Mouse (Mus musculus) CH12.LX (cell line): ENCODE results near the gene Prkg1. TPM values are rescaled to one million over a fixed set of nuclear protein-coding genes. Genes with fewer than 3 reads are reported as not detected.

Experiments used
- DNase-seq: peaks from one replicate; pipeline ENCODE4 v3.0.0-alpha.2; 2013; ENCODE audit errors: extremely low read depth
- H3K27ac ChIP-seq: 2 replicates; pipeline ENCODE4 v1.5.1; 2012; ENCODE audit warnings: low read depth, mild to moderate bottlenecking, control low read depth, moderate library complexity; ENCODE audit not compliant: insufficient read depth
- H3K27me3 ChIP-seq: replicated peaks from 2 replicates; pipeline ENCODE3; 2012; ENCODE audit warnings: inconsistent platforms
- H3K36me3 ChIP-seq, 2 experiments: replicated peaks in 1 of 2; 2 replicates each; pipeline versions ENCODE3 to v1.6.1; 2012; ENCODE audit warnings: inconsistent platforms in 1 of 2, low read length in 1 of 2, mild to moderate bottlenecking in 1 of 2, mixed read lengths in 1 of 2, moderate library complexity in 1 of 2; ENCODE audit not compliant: control insufficient read depth in 1 of 2, insufficient read depth in 1 of 2
- H3K4me1 ChIP-seq, 2 experiments: 2 replicates each; pipeline ENCODE4 v1.6.1; 2012; ENCODE audit warnings: inconsistent platforms in 1 of 2, moderate library complexity in 1 of 2; ENCODE audit not compliant: insufficient read depth in 2 of 2, control insufficient read depth in 1 of 2
- H3K4me2 ChIP-seq: 2 replicates; pipeline ENCODE4 v1.6.1; 2012; ENCODE audit warnings: low read depth, mild to moderate bottlenecking, control low read depth; ENCODE audit not compliant: poor library complexity, insufficient read depth, severe bottlenecking
- H3K4me3 ChIP-seq, 3 experiments: fragments of 150-350 bp in 1 of 3; sonication (generic) in 1 of 3; replicated peaks in 1 of 3; 2 replicates each; pipeline versions ENCODE3 to v1.5.1; 2011 to 2012; ENCODE audit warnings: low read depth in 2 of 3, low read length in 2 of 3, mild to moderate bottlenecking in 2 of 3, moderate library complexity in 2 of 3, control low read depth in 1 of 3, improper control_type of control experiment in 1 of 3, inconsistent platforms in 1 of 3, mixed read lengths in 1 of 3; ENCODE audit not compliant: poor library complexity in 1 of 3
- H3K79me2 ChIP-seq: replicated peaks from 2 replicates; pipeline ENCODE4 v1.6.1; 2012; ENCODE audit warnings: mild to moderate bottlenecking, moderate library complexity; ENCODE audit not compliant: control insufficient read depth, poor library complexity, insufficient read depth, severe bottlenecking; ENCODE audit errors: extremely low read depth
- H3K9ac ChIP-seq: 2 replicates; pipeline ENCODE4 v1.6.1; 2012; ENCODE audit warnings: low read depth, mild to moderate bottlenecking, control low read depth, moderate library complexity; ENCODE audit not compliant: insufficient read depth
- H3K9me3 ChIP-seq: replicated peaks from 2 replicates; pipeline ENCODE3; 2012; ENCODE audit warnings: low read length, inconsistent platforms, mixed read lengths
- CHD1 ChIP-seq: IDR thresholded peaks from 2 replicates; pipeline ENCODE4 v1.6.1; 2012; ENCODE audit warnings: low read depth, low read length, improper control_type of control experiment, inconsistent platforms
- CTCF ChIP-seq, 2 experiments: IDR thresholded peaks in 1 of 2; conservative IDR thresholded peaks in 1 of 2; 2 replicates each; pipeline ENCODE4 v1.5.1; 2011 to 2012; ENCODE audit warnings: low read depth in 2 of 2, low read length in 2 of 2, improper control_type of control experiment in 1 of 2, inconsistent platforms in 1 of 2, mild to moderate bottlenecking in 1 of 2, moderate library complexity in 1 of 2
- ELF1 ChIP-seq: IDR thresholded peaks from 2 replicates; pipeline ENCODE4 v1.6.1; 2014; ENCODE audit warnings: low read depth, mild to moderate bottlenecking, inconsistent platforms, low read length, improper control_type of control experiment
- ETS1 ChIP-seq: conservative IDR thresholded peaks from 2 replicates; pipeline ENCODE4 v1.6.1; 2012; ENCODE audit warnings: low read depth, mild to moderate bottlenecking, inconsistent platforms, low read length, improper control_type of control experiment, moderate library complexity
- GABPA ChIP-seq: IDR thresholded peaks from 2 replicates; pipeline ENCODE4 v1.6.1; 2012; ENCODE audit warnings: low read depth, low read length, improper control_type of control experiment, inconsistent platforms; ENCODE audit not compliant: insufficient replicate concordance
- HCFC1 ChIP-seq: IDR thresholded peaks from 2 replicates; pipeline ENCODE4 v1.6.1; 2012; ENCODE audit warnings: low read depth, mild to moderate bottlenecking, inconsistent platforms, low read length, improper control_type of control experiment
- IRF4 ChIP-seq: IDR thresholded peaks from 2 replicates; pipeline ENCODE4 v1.6.1; 2014; ENCODE audit warnings: low read depth, mild to moderate bottlenecking, inconsistent platforms, low read length, improper control_type of control experiment
- JUN ChIP-seq: IDR thresholded peaks from 2 replicates; pipeline ENCODE4 v1.6.1; 2011; ENCODE audit warnings: low read depth, mild to moderate bottlenecking, low read length, improper control_type of control experiment, moderate library complexity; ENCODE audit not compliant: insufficient read depth
- JUND ChIP-seq: conservative IDR thresholded peaks from 2 replicates; pipeline ENCODE4 v1.6.1; 2011; ENCODE audit warnings: low read depth, low read length, improper control_type of control experiment
- MAFK ChIP-seq: IDR thresholded peaks from 2 replicates; pipeline ENCODE4 v1.6.1; 2011; ENCODE audit warnings: low read length, improper control_type of control experiment; ENCODE audit not compliant: insufficient replicate concordance
- MAX ChIP-seq: IDR thresholded peaks from 2 replicates; pipeline ENCODE4 v1.6.1; 2011; ENCODE audit warnings: low read length, improper control_type of control experiment
- MAZ ChIP-seq: IDR thresholded peaks from 2 replicates; pipeline ENCODE4 v1.6.1; 2012; ENCODE audit warnings: low read depth, mild to moderate bottlenecking, inconsistent platforms, low read length, improper control_type of control experiment, moderate library complexity
- MXI1 ChIP-seq: IDR thresholded peaks from 2 replicates; pipeline ENCODE4 v1.6.1; 2011; ENCODE audit warnings: mild to moderate bottlenecking, low read depth, low read length, improper control_type of control experiment
- PAX5 ChIP-seq: IDR thresholded peaks from 2 replicates; pipeline ENCODE4 v1.6.1; 2012; ENCODE audit warnings: low read length, inconsistent platforms, mixed read lengths
- RAD21 ChIP-seq: IDR thresholded peaks from 2 replicates; pipeline ENCODE4 v1.6.1; 2011; ENCODE audit warnings: low read depth, mild to moderate bottlenecking, low read length, improper control_type of control experiment, moderate library complexity
- RCOR1 ChIP-seq: conservative IDR thresholded peaks from 2 replicates; pipeline ENCODE4 v1.6.1; 2012; ENCODE audit warnings: low read depth, mild to moderate bottlenecking, inconsistent platforms, low read length, improper control_type of control experiment
- SIN3A ChIP-seq: IDR thresholded peaks from 2 replicates; pipeline ENCODE4 v1.6.1; 2012; ENCODE audit warnings: low read length, improper control_type of control experiment, inconsistent platforms
- SMC3 ChIP-seq: IDR thresholded peaks from 2 replicates; pipeline ENCODE4 v1.6.1; 2011; ENCODE audit warnings: low read depth, low read length, improper control_type of control experiment
- TBP ChIP-seq: conservative IDR thresholded peaks from 2 replicates; pipeline ENCODE4 v1.6.1; 2011; ENCODE audit warnings: low read depth, low read length, improper control_type of control experiment
- TCF12 ChIP-seq: IDR thresholded peaks from 2 replicates; pipeline ENCODE4 v1.6.1; 2014; ENCODE audit warnings: low read depth, mild to moderate bottlenecking, inconsistent platforms, low read length, improper control_type of control experiment
- UBTF ChIP-seq: IDR thresholded peaks from 2 replicates; pipeline ENCODE4 v1.6.1; 2012; ENCODE audit warnings: low read depth, mild to moderate bottlenecking, inconsistent platforms, low read length, improper control_type of control experiment, moderate library complexity
- USF2 ChIP-seq: conservative IDR thresholded peaks from 2 replicates; pipeline ENCODE4 v1.6.1; 2011; ENCODE audit warnings: low read depth, low read length, improper control_type of control experiment
- ZKSCAN1 ChIP-seq: IDR thresholded peaks from 2 replicates; pipeline ENCODE4 v1.6.1; 2012; ENCODE audit warnings: low read depth, inconsistent platforms, low read length, improper control_type of control experiment, borderline replicate concordance
- ZMIZ1 ChIP-seq: IDR thresholded peaks from 2 replicates; pipeline ENCODE4 v1.6.1; 2012; ENCODE audit warnings: low read depth, mild to moderate bottlenecking, inconsistent platforms, low read length, improper control_type of control experiment
- dilution Hi-C: fragments of 300-500 bp; cut with MboI; formaldehyde crosslinking; loops from 2 replicates; pipeline ENCODE4 v1.14.3; 2020; ENCODE audit warnings: low sequenced_read_pairs; ENCODE audit not compliant: extremely low pct_unique_long_range_greater_than_20kb, extremely low pct_ligation_motif_present
- in situ Hi-C: fragments of 300-500 bp; cut with MboI; formaldehyde crosslinking; loops from 3 replicates; pipeline ENCODE4 v1.14.3; 2019; ENCODE audit warnings: low sequenced_read_pairs, low pct_ligation_motif_present, low pct_unique_long_range_greater_than_20kb, mixed read lengths
- polyA plus RNA-seq: library from polyadenylated mRNA; unstranded; fragments of >175 nt; gene quantifications from 2 replicates; pipeline ENCODE4 v1.2.1, GENCODE M21; 2012; ENCODE audit warnings: low read depth; ENCODE audit not compliant: insufficient read length
- total RNA-seq, 2 experiments: library from RNA; depleted of rRNA; stranded (reverse); fragments of 300-350 nt in 1 of 2; fragments of >200 nt in 1 of 2; gene quantifications; 2 replicates each; pipeline ENCODE4 v1.2.3; 2012 to 2014

The Prkg1 gene
- total and polyA plus RNA-seq, 3 experiments = not detected

DNA sequence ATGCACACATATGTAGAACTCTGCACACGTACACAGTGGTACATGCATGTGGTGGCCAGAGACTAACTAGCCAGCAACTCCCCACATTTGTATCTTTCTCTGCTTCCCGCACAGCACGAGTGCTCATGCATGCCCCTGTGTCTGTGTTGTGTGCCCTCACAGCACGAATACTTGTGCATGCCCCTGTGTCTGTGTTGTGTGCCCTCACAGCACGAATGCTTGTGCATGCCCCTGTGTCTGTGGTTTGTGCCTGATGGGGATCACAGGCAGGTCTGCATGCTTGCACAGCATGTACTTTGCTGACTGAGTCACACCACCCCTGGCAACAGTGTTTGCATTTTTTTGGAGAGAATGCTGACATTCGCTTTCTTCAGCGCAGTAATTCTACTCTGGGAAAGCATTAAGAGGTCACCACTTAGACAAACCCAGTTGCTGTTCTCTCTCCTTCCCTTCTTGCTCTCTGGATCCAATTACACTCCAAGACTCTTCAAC lies 233.5 kb downstream of the Prkg1 start:
- no peaks in the 10 kb centered on the region for H3K36me3 ChIP-seq
- H3K9ac ChIP-seq = no peak overlapping the region
- in situ Hi-C loops = no loop called here
- H3K4me2 ChIP-seq = no peak overlapping the region
- no peak for DNase-seq
- TF ChIP-seq RCOR1 (no peak), PAX5 (no peak), USF2 (no peak), ZMIZ1 (no peak), IRF4 (no peak), JUND (no peak), CTCF (conservative IDR thresholded peaks at IDR 0.05 in 1 of 2, IDR thresholded peaks at IDR 0.05 in 1 of 2; ENCODE audit: low read depth in 2 of 2, low read length in 2 of 2) (no peak), MAX (no peak), SMC3 (no peak), RAD21 (no peak)
- TF ChIP-seq, all 38 proteins: peak for 0
- Histone ChIP-seq H3K9me3 (no peaks in the 10 kb centered on the region), H3K4me3 (no peak overlapping the region), H3K27ac (no peak overlapping the region), H3K4me1 (peaks cover 5 to 15% of the 10 kb centered on the region in 2 experiments; a peak in 3 of 4 replicates), H3K27me3 (no peaks in the 10 kb centered on the region), H3K79me2 (no peaks in the 10 kb centered on the region)
- dilution Hi-C loops = no loop called here

DNA sequence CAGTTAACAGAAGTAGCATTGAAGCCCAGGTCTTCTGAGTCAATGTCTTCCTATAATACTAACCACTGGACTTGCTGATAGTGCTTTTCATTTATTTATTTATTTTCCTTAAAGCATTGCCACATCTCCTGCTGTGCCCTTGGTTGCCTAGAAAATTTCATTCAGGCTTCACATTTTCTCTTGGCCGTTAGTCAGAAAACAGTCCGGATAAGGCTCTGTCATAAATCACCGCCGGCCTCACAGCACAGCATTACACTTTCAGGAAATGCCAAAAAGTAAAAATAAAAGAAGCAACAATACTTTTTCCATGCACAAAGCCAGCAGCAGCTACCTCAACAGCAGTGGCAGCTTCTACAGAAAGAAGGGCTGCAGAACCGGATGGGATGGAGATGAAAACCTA lies 234.2 kb downstream of the Prkg1 start:
- no peak overlapping the region for H3K27ac ChIP-seq
- in situ Hi-C loops = no loop called here
- no peak for DNase-seq
- H3K27me3 ChIP-seq = no peaks in the 10 kb centered on the region
- H3K4me2 ChIP-seq = no peak overlapping the region
- H3K9me3 ChIP-seq = no peaks in the 10 kb centered on the region
- no peaks in the 10 kb centered on the region for H3K79me2 ChIP-seq
- H3K9ac ChIP-seq = no peak overlapping the region
- H3K4me3 ChIP-seq = no peak overlapping the region
- dilution Hi-C loops = no loop called here
- TF ChIP-seq USF2 (no peak), GABPA (no peak), TBP (no peak), IRF4 (no peak), MXI1 (no peak), CTCF (conservative IDR thresholded peaks at IDR 0.05 in 1 of 2, IDR thresholded peaks at IDR 0.05 in 1 of 2; ENCODE audit: low read depth in 2 of 2, low read length in 2 of 2) (no peak), SIN3A (no peak), MAFK (no peak), CHD1 (no peak), JUN (no peak), HCFC1 (no peak), SMC3 (no peak), MAZ (no peak), ELF1 (no peak), UBTF (no peak), ZMIZ1 (no peak), ZKSCAN1 (no peak), TCF12 (no peak), ETS1 (no peak)
- peaks cover 5 to 15% of the 10 kb centered on the region in 2 experiments; a peak in 3 of 4 replicates for H3K4me1 ChIP-seq
- no peaks in the 10 kb centered on the region for H3K36me3 ChIP-seq
